Mouse (Mus musculus) retina, embryonic 14.5 days (tissue): ENCODE results near the gene 1700088E04Rik.
A peak's percentile ranks its signal among the peaks of the same experiment; 100 is the strongest.

Source experiments
- DNase-seq: peaks from one replicate; pipeline ENCODE4 v3.0.0-alpha.2; 2015; ENCODE audit warnings: low spot score

Gene 1700088E04Rik

DNA sequence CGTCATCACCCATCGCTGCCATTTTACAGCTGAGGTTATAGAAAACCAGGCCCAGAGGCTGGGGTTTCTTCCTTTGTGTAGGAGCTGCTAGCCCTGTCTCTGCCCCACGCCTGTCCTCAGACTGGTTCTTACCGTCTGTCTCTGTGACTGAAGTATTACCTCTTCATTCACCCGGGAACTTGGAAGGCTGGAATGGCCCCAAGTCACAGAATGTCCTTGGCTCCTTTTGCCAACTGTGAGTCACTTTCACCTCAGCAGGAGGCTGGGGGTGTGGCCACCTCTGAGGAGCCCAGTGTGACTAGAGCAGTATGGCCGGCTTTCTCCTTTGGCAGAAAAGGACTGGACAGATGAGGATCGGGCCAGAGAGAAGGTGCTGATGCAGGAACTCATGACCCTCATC lies 9.6 kb downstream of the 1700088E04Rik start:
- no peak for DNase-seq

DNA sequence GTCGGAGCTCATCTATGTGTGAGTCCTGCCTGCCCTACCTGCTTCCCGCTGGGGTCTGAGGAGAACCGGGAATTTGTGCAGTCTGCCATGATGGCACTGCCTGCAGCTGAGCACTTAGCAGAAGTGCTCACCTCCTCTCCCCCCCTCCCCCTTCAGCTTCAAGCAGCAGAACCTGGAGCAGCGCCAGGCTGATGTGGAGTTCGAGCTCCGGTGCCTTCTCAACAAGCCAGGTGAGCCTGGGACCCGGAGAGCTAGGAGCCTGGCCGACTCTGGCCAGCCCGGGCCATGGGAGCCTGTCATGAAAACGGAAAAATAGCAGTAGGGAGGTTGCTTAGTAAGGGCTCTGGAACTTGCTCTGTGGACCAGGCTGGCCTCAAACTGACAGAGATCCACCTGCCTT lies 10.3 kb downstream of the 1700088E04Rik start:
- no peak for DNase-seq

- DNase-seq: no peak
Measured at GRCm38 (mm10) chr15:79129311-79129710, 11.7 kb downstream of the 1700088E04Rik start.

DNA sequence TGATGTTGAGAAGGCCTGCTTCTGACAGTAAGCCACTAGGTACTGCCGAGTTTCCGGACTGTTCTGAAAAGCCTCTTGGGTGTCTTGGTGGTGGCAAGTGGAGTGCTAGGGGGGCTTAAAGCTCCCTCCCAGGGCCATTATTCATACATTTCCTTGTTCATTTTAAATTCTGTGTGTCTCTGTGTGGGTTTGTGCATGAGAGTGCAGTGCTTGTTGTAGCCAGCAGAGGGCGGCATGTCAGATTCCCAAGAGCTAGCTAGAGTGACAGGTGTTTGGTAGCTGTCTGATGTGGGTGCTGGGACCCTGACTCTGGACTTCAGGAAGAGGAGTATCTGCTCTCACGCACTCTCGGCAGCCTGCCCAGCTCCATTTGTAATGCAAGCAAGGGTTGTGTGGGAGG lies 12.8 kb downstream of the 1700088E04Rik start:
- DNase-seq: no peak

DNA sequence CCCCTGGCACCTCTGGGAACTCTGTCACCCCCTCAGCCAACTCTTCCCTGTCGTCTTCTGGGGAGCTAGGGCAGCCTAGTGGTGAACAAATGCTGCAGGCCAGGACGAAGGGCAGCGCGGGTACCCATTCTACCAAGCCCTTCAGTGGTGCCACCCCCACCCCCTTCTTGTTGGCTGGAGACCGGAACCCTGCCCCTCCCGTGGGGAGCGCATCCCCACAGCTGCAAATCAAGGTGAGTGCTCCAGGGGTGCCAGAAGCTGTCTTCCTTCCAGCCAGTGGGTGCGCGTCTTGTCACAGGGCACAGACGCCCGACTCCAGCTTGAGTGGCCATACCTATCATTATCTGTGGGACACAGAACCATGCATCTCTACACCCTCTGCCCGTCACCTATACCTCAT lies 14.0 kb downstream of the 1700088E04Rik start:
- no peak for DNase-seq

- peak; percentile 76 for DNase-seq
Measured at GRCm38 (mm10) chr15:79126217-79126932, 14.7 kb downstream of the 1700088E04Rik start.

DNA sequence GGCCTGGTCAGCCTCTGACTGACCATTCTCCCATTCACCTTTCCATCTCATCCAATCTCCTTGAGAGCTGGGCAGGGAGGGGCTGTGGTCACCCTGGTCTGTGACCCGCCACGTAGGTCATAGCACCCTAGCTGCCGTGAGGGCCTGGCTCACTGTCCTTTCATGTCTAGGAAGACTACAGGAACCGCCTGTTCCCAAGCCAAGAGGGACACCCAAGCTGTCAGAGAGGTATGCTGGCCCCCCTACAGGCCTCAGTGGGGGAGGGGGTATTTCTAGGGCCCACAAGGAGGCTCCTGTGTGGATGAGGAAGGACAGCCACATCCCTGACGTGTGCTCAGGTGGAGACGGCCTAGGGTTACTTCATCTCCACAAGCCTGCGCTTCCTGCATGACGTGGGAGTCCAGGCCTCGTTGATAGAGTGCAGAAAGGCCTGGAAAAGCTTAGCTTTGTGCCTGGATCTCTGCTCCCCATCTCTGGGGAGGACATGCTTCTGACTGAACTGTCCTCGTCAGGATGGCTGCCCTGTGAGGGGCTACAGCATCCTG lies 16.6 kb downstream of the 1700088E04Rik start:
- DNase-seq: no peak

GRCm38 (mm10) chr15:79123751-79124150 lies 17.3 kb downstream of the 1700088E04Rik start:
- DNase-seq: no peak

DNA sequence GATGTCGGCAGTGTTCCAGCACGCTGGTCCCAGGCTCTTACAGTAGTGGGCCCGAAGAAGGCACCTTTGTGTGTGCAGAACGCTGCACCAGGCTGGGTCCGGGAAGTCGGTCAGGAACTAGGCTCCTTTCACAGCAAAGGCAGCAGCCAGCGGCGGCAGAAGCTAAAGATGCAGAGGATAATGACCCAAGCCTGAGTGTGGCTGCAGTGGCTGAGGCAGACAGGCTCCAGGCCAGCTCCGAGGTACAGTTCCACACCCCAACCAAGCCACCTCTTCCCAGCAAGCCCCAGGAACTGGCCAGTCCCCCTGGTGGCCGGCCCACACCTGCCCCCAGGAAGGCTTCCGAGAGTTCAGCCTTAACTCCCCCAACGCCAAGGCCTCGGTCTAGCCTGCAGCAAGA lies 18.5 kb downstream of the 1700088E04Rik start:
- DNase-seq: no peak

GRCm38 (mm10) chr15:79122119-79122518 lies 18.9 kb downstream of the 1700088E04Rik start:
- no peak for DNase-seq

- no peak for DNase-seq
Measured at GRCm38 (mm10) chr15:79119491-79119890, 21.6 kb downstream of the 1700088E04Rik start.

GRCm38 (mm10) chr15:79115276-79115675 lies 25.8 kb downstream of the 1700088E04Rik start:
- no peak for DNase-seq

DNA sequence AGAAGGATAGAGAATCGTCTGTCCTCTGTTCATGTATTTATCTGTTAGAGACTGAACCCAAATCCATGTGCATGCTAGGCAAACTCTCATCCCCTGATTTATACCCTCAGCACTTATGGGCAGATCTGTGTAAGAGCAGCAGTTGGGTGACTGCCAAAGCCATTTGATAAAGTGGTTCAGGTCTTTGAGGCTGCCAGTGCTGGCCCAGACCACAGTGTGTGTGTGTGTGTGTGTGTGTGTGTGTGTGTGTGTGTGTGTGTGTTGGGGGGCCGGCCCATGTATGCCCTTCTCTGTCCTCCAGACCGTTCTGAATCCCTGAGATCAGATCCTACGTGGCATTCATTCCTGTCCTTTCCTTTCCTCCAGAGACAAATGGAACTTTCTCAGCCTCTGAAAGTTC lies 29.3 kb downstream of the 1700088E04Rik start:
- no peak for DNase-seq

- no peak for DNase-seq
Measured at GRCm38 (mm10) chr15:79110528-79110927, 30.5 kb downstream of the 1700088E04Rik start.

DNA sequence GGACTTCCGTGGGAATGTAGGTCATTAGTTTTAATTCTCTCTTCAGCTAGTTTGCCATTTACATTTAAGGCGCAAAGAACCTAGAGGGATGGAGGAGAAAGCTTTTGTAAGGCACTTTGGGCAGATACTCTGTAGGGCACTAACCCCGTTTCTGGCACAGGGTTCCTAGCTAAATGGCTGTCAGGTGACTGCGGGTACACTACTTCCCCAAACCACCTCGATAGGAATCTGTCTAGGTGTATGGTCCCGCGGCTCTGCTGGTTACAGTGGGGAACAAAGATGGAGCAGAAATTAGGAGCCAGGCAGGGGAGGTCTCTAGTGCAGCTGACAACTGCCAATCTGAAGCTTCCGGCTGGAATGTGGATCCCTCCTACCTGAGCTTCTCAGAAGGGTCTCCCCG lies 31.0 kb downstream of the 1700088E04Rik start:
- DNase-seq: peak; percentile 3

DNA sequence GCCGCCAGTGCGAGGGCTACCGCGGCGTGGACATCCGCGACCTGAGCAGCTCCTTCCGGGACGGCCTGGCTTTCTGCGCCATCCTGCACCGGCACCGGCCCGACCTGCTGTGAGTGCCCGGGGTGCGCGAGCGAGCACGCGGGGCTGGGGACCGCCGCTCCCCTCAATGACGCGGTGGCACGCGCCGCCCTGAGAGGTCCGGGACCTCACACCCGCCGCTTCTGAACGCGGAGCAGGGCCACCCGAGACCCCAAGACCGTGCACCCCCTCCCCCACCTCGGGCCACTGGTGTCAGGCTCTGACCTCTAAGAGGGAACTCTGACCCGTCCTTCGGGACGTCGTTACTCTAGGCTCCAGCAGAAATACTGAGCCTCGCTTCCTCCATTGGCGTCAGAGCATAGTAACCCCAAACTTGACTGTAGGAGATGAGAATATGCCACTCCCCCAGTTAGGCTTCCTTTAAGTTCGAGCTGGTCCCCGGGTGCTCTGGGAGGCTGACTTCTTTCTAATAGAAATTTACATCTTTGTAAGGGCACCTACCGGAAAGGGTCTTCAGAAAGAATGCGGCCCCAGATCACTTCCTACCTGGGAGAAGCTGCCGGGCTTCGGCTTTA lies 31.6 kb downstream of the 1700088E04Rik start:
- peak; percentile 38 for DNase-seq

DNA sequence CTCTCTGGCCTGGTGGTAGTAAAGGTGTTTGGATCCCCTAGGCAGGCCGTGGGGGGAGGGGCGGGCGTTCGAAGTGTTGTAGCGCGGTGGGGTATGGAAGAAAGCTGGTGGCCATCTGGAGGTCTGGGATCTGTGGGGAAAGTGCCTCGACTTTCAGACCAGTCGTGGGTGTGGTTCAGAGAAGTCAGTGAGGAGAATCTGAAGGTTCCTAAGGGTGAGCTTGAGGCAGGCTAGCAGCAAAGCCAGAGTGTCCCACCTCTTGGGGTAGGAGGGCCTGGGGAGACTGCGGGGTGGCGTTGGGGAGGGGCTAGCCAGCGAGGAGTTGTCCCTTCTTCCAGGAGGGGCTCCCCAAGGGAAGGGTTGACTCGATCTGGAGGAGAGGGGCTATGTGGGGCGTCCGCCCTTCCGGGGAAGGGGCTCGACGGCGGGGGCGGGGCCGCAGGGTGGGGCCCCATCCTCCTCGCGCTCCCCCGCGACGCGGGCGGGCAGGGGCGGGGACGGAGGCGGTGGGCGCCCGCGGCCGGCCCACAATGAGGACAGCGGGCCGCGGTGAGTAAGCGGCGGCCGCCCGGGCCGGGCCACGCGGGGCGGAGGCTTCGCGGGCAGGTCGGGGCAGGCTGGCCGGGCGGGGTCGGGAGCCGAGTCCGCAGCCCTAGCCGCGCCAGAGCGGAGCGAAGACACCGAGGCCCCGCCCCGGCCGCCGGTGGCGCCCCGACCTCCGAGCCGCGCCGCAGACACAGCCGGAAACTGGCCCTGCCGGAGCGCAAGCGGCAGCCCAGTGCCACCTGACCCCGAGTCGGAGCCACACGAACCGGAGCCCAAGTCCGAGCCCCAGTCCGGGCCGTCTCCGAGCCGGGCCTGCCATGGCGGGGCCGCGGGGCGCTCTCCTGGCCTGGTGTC lies 32.4 kb downstream of the 1700088E04Rik start, which contains the start of gene Micall1:
Micall1 (plus strand) TSS at position 478 of the 900 bp plus-strand sequence.
- peak; percentile 71 for DNase-seq

GRCm38 (mm10) chr15:79107966-79108365 lies 33.1 kb downstream of the 1700088E04Rik start:
- DNase-seq: no peak

DNA sequence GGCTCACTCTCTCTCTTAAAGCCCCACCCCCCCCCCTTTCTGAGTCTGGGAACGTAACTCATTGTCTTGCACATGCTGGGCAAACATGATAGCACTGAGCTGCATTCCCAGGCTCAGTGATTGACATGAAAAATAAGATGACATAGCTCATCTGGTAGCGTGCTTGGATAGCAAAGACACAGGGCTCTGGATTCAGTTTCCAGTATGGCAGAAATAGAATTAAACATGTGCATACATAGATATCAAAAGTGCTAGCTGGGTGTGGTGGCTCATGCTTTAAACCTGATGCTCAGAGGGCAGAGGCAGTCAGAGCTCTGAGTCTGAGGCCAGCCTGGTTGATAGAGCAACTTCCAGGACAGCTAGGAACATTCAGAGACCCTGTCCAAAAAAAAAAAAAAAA lies 35.2 kb downstream of the 1700088E04Rik start:
- no peak for DNase-seq

DNA sequence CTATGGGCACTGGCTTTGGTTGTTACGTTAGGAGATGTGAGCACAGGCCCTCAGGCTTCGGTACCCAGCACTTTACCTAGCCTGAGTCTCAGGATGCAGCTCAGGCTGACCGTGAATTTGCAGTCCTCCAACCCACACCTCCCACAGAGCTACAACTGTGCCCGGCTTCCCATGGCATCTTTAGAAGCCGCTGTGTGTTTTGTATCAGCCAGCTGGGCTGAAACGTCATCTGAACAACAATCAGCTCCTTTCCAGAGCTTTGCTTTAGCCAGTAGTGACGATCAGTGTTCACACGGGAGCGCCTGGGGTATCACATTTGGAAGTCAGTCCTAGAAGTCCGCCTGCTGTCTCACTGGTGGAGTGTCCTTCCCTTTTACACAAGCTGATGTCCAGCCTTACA lies 37.8 kb downstream of the 1700088E04Rik start:
- DNase-seq: no peak

- no peak for DNase-seq
Measured at GRCm38 (mm10) chr15:79101531-79101930, 39.5 kb downstream of the 1700088E04Rik start.

DNA sequence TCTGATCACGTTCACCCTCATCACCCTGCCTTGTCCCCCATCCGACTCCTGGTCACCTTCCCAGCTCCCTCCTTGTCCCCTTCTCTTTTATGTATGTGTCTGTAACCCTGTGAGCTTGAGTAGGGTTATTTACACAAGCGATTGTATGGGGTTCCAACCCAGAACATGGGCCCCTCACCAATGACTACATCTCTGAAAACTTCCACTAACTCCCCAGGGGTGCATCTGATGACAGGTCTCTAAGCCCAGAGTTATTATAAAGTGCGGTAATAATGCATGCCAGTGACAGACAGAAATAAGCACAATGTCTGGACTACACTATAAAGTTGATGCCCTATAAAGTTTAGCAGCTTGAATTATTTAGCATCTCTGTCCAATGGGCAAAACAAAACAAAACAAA lies 40.7 kb downstream of the 1700088E04Rik start:
- no peak for DNase-seq
